Mouse (Mus musculus) embryonic facial prominence, embryonic 11.5 days (tissue): Measurements from ENCODE around the gene 9430097D07Rik. TPM values are rescaled to one million over a fixed set of nuclear protein-coding genes. Genes with fewer than 3 reads are reported as not detected.

Experiments used
- ATAC-seq: fragments of 200-750 bp; cut with Nextera tagmentation; replicated peaks from 2 replicates; pipeline ENCODE4 v1.8.0; 2017; ENCODE audit warnings: low read depth; ENCODE audit not compliant: insufficient number of reproducible peaks, low FRiP score, low TSS enrichment
- DNase-seq: peaks from one replicate; pipeline ENCODE4 v3.0.0-alpha.2; 2015; ENCODE audit warnings: low spot score
- H3K27ac ChIP-seq: fragments of 300-500 bp; sonication (generic); replicated peaks from 2 replicates; pipeline ENCODE4 v1.5.1; 2014; ENCODE audit warnings: mild to moderate bottlenecking, low read depth, low read length, control low read depth
- H3K27me3 ChIP-seq: fragments of 300-500 bp; sonication (generic); 2 replicates; pipeline ENCODE4 v1.6.1; 2014; ENCODE audit warnings: mild to moderate bottlenecking, low read length, moderate library complexity, mixed read lengths; ENCODE audit not compliant: control insufficient read depth, insufficient read depth
- H3K36me3 ChIP-seq: fragments of 300-500 bp; sonication (generic); replicated peaks from 2 replicates; pipeline ENCODE4 v1.6.1; 2014; ENCODE audit warnings: low read depth, mild to moderate bottlenecking, low read length, moderate library complexity, mixed read lengths; ENCODE audit not compliant: control insufficient read depth, insufficient read depth
- H3K4me1 ChIP-seq: fragments of 300-500 bp; sonication (generic); 2 replicates; pipeline ENCODE4 v1.6.1; 2014; ENCODE audit warnings: low read length, mixed read lengths; ENCODE audit not compliant: control insufficient read depth, insufficient read depth
- H3K4me2 ChIP-seq: fragments of 300-500 bp; sonication (generic); 2 replicates; pipeline ENCODE4 v1.6.1; 2014; ENCODE audit warnings: low read depth, mild to moderate bottlenecking, control low read depth, low read length, moderate library complexity
- H3K4me3 ChIP-seq: fragments of 300-500 bp; sonication (generic); 2 replicates; pipeline ENCODE4 v1.5.1; 2014; ENCODE audit warnings: low read depth, low read length, control low read depth
- H3K9ac ChIP-seq: fragments of 300-500 bp; sonication (generic); replicated peaks from 2 replicates; pipeline ENCODE4 v1.6.1; 2014; ENCODE audit warnings: mild to moderate bottlenecking, control low read depth, low read length
- H3K9me3 ChIP-seq: fragments of 300-500 bp; sonication (generic); replicated peaks from 2 replicates; pipeline ENCODE4 v1.6.1; 2016; ENCODE audit warnings: mild to moderate bottlenecking, low read length, inconsistent platforms, mixed read lengths; ENCODE audit not compliant: control insufficient read depth
- WGBS: fragments of 180-500 bp; shearing (Covaris S2); extraction: QIAGEN DNeasy Blood & Tissue Kit; methylation state at CpG from one replicate; pipeline ENCODE4 v1.1.7; 2014; 5-methylcytosine and 5-hydroxymethylcytosine counted together
- polyA plus RNA-seq: library from polyadenylated mRNA; unstranded; fragments of >200 nt; fragmentation: Nextera tagmentation; extraction: Ambion mirVana; gene quantifications from 2 replicates; pipeline ENCODE4 v1.2.1, GENCODE M21; 2014

Gene 9430097D07Rik
- polyA plus RNA-seq, 1 experiment from 2014 or later, result 0.36 TPM

DNA sequence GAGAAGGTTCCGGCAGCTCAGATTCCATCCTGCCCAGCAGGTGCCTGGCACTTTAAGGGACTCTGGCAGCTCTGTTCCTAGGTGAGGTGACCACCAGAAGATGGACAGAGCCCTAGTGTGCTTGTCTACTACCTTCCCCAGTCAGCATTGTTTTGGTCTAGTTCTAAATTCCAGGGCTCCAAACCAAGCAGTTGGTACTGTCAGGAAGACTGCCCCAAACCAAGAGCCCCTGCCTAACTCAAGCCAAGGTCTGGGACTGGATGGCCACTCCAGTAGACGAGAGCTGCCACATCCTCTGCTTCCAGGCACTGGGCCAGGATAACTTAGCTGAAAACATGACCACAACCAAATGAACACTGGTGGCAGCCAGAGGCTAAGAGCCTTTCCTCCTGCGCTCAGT lies 6.5 kb downstream of the 9430097D07Rik start:
- Histone ChIP-seq H3K27ac (no peak overlapping the region), H3K27me3 (no peaks in the 10 kb centered on the region), H3K36me3 (peaks cover 15% of the 10 kb centered on the region), H3K9me3 (no peaks in the 10 kb centered on the region), H3K4me2 (no peak overlapping the region), H3K4me1 (no peaks in the 10 kb centered on the region), H3K9ac (no peak overlapping the region), H3K4me3 (no peak overlapping the region)
- DNase-seq, result no peak
- WGBS, result 92% methylated on average over 3 of the region's 3 CpGs
- ATAC-seq, result no peak

- Histone ChIP-seq H3K9me3 (no peaks in the 10 kb centered on the region), H3K4me2 (no peak overlapping the region), H3K9ac (no peak overlapping the region), H3K27ac (no peak overlapping the region), H3K4me3 (no peak overlapping the region), H3K4me1 (no peaks in the 10 kb centered on the region), H3K36me3 (peaks cover 18% of the 10 kb centered on the region), H3K27me3 (no peaks in the 10 kb centered on the region)
- 81% methylated on average over 5 of the region's 5 CpGs for WGBS
- no peak for DNase-seq
- no peak for ATAC-seq
Measured at GRCm38 (mm10) chr2:32568149-32568548, 7.3 kb downstream of the 9430097D07Rik start.

- 38% methylated on average over 4 of the region's 4 CpGs for WGBS
- no peak overlapping the region for H3K4me3 ChIP-seq
- H3K27ac ChIP-seq, result no peak overlapping the region
- H3K9ac ChIP-seq, result no peak overlapping the region
- no peaks in the 10 kb centered on the region for H3K27me3 ChIP-seq
- H3K4me1 ChIP-seq, result no peaks in the 10 kb centered on the region
- peak; percentile 82 for DNase-seq
- H3K9me3 ChIP-seq, result no peaks in the 10 kb centered on the region
- H3K36me3 ChIP-seq, result peaks cover 18% of the 10 kb centered on the region
- no peak overlapping the region for H3K4me2 ChIP-seq
- ATAC-seq, result no peak
Measured at GRCm38 (mm10) chr2:32566536-32567063, 8.9 kb downstream of the 9430097D07Rik start.

DNA sequence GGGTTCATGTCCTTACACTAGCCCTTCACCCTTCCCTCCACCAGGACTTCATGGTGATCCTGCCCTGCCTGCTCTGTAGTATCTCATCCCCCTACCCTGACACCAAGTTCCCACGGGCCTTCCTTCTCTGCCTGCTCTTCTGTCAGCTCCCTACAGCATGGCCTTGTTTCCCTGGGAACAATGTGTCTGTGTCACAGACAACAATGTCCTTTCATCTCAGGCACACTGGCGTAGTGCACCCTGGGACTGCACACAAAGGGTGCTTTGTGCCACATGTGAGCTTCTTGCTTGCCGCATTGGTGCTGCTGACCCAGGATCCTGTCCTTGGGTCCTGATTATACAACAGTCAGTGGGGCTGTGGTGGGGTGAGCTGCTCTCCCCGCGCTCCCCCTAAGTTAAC lies 15.9 kb downstream of the 9430097D07Rik start:
- H3K27me3 ChIP-seq, result no peaks in the 10 kb centered on the region
- no peak overlapping the region for H3K27ac ChIP-seq
- 26% methylated on average over 5 of the region's 5 CpGs for WGBS
- H3K4me2 ChIP-seq, result no peak overlapping the region
- no peak overlapping the region for H3K9ac ChIP-seq
- H3K4me3 ChIP-seq, result no peak overlapping the region
- no peaks in the 10 kb centered on the region for H3K9me3 ChIP-seq
- peak; percentile 85 for ATAC-seq
- H3K4me1 ChIP-seq, result no peaks in the 10 kb centered on the region
- H3K36me3 ChIP-seq, result peaks cover 6% of the 10 kb centered on the region
- no peak for DNase-seq

GRCm38 (mm10) chr2:32556019-32556418 lies 19.5 kb downstream of the 9430097D07Rik start:
- WGBS, result 74% methylated on average over 7 of the region's 7 CpGs
- Histone ChIP-seq H3K36me3 (no peaks in the 10 kb centered on the region), H3K4me2 (no peak overlapping the region; the same call in 1 of the 2 replicates), H3K27me3 (no peaks in the 10 kb centered on the region), H3K9me3 (no peaks in the 10 kb centered on the region), H3K9ac (no peak overlapping the region), H3K4me3 (no peak overlapping the region), H3K4me1 (no peaks in the 10 kb centered on the region), H3K27ac (peak overlapping the region; percentile 41; the same call in 1 of the 2 replicates)
- no peak for ATAC-seq
- no peak for DNase-seq

GRCm38 (mm10) chr2:32555484-32555883 lies 20.0 kb downstream of the 9430097D07Rik start:
- ATAC-seq (no peak), DNase-seq (peak; percentile 34)
- Histone ChIP-seq H3K4me2 (no peak overlapping the region), H3K27ac (peak overlapping the region; percentile 41; the same call in 1 of the 2 replicates), H3K36me3 (no peaks in the 10 kb centered on the region), H3K4me3 (no peak overlapping the region), H3K9ac (no peak overlapping the region), H3K9me3 (no peaks in the 10 kb centered on the region), H3K4me1 (no peaks in the 10 kb centered on the region), H3K27me3 (no peaks in the 10 kb centered on the region)
- 28% methylated on average over 4 of the region's 4 CpGs for WGBS

GRCm38 (mm10) chr2:32553592-32554148 lies 21.8 kb downstream of the 9430097D07Rik start:
- ATAC-seq (no peak), DNase-seq (no peak)
- Histone ChIP-seq H3K4me2 (no peak overlapping the region), H3K4me1 (peaks cover 5% of the 10 kb centered on the region), H3K9me3 (no peaks in the 10 kb centered on the region), H3K4me3 (no peak overlapping the region), H3K27me3 (no peaks in the 10 kb centered on the region), H3K9ac (no peak overlapping the region), H3K36me3 (no peaks in the 10 kb centered on the region), H3K27ac (no peak overlapping the region)
- WGBS, result 84% methylated on average over 7 of the region's 7 CpGs

GRCm38 (mm10) chr2:32551236-32551635 lies 24.2 kb downstream of the 9430097D07Rik start:
- Histone ChIP-seq H3K9me3 (no peaks in the 10 kb centered on the region), H3K4me2 (no peak overlapping the region), H3K27me3 (no peaks in the 10 kb centered on the region), H3K9ac (no peak overlapping the region), H3K27ac (no peak overlapping the region), H3K36me3 (no peaks in the 10 kb centered on the region), H3K4me3 (no peak overlapping the region), H3K4me1 (peaks cover 5% of the 10 kb centered on the region)
- ATAC-seq, result no peak
- WGBS, result 77% methylated on average over 5 of the region's 5 CpGs
- DNase-seq, result no peak
